Mouse (Mus musculus) neural tube, embryonic 13.5 days (tissue): Measurements from ENCODE around the gene Mt2. TPM values are rescaled to one million over a fixed set of nuclear protein-coding genes. Genes with fewer than 3 reads are reported as not detected.

ENCODE experiments used
- ATAC-seq: fragments of 200-750 bp; cut with Nextera tagmentation; 2 replicates; pipeline ENCODE4 v1.8.0; 2017; ENCODE audit warnings: low read depth, mild to moderate bottlenecking, moderate TSS enrichment, moderate library complexity
- H3K27ac ChIP-seq: fragments of 300-500 bp; sonication (generic); replicated peaks from 2 replicates; pipeline ENCODE4 v1.5.1; 2015; ENCODE audit warnings: moderate library complexity, mild to moderate bottlenecking, inconsistent platforms
- H3K27me3 ChIP-seq: fragments of 300-500 bp; sonication (generic); 2 replicates; pipeline ENCODE4 v1.6.1; 2015; ENCODE audit warnings: mild to moderate bottlenecking, inconsistent platforms
- H3K36me3 ChIP-seq: fragments of 300-500 bp; sonication (generic); 2 replicates; pipeline ENCODE4 v1.6.1; 2015; ENCODE audit warnings: mild to moderate bottlenecking, inconsistent platforms
- H3K4me1 ChIP-seq: fragments of 300-500 bp; sonication (generic); replicated peaks from 2 replicates; pipeline ENCODE4 v1.6.1; 2015; ENCODE audit warnings: inconsistent platforms
- H3K4me2 ChIP-seq: fragments of 300-500 bp; sonication (generic); 2 replicates; pipeline ENCODE4 v1.6.1; 2015; ENCODE audit warnings: inconsistent platforms, mild to moderate bottlenecking, moderate library complexity
- H3K4me3 ChIP-seq: fragments of 300-500 bp; sonication (generic); 2 replicates; pipeline ENCODE4 v1.5.1; 2015; ENCODE audit warnings: mild to moderate bottlenecking, inconsistent platforms
- H3K9ac ChIP-seq: fragments of 300-500 bp; sonication (generic); 2 replicates; pipeline ENCODE4 v1.6.1; 2015; ENCODE audit warnings: moderate library complexity, mild to moderate bottlenecking, inconsistent platforms
- H3K9me3 ChIP-seq: fragments of 300-500 bp; sonication (generic); 2 replicates; pipeline ENCODE4 v1.6.1; 2016; ENCODE audit warnings: inconsistent platforms
- WGBS: fragments of 180-500 bp; shearing (Covaris S2); methylation state at CpG from one replicate; pipeline ENCODE4 v1.1.7; 2015; 5-methylcytosine and 5-hydroxymethylcytosine counted together
- polyA plus RNA-seq: library from polyadenylated mRNA; unstranded; fragments of >200 nt; fragmentation: Nextera tagmentation; extraction: Ambion mirVana; gene quantifications from 2 replicates; pipeline ENCODE4 v1.2.1, GENCODE M21; 2015

Gene Mt2
- polyA plus RNA-seq, 1 experiment from 2014 or later = 12.0 TPM

- H3K27ac ChIP-seq = no peak overlapping the region
- no peak overlapping the region for H3K9ac ChIP-seq
- no peaks in the 10 kb centered on the region for H3K36me3 ChIP-seq
- no peaks in the 10 kb centered on the region for H3K9me3 ChIP-seq
- peak overlapping the region; percentile 32; the same call in 1 of the 2 replicates for H3K4me2 ChIP-seq
- ATAC-seq = no peak
- H3K4me3 ChIP-seq = no peak overlapping the region
- H3K4me1 ChIP-seq = peaks cover 36% of the 10 kb centered on the region
- WGBS = 26% methylated on average over 21 of the region's 21 CpGs
- H3K27me3 ChIP-seq = peaks cover 59% of the 10 kb centered on the region
These were observed 15.0 kb downstream of the Mt2 start for GRCm38 (mm10) chr8:94187290-94188002.

DNA sequence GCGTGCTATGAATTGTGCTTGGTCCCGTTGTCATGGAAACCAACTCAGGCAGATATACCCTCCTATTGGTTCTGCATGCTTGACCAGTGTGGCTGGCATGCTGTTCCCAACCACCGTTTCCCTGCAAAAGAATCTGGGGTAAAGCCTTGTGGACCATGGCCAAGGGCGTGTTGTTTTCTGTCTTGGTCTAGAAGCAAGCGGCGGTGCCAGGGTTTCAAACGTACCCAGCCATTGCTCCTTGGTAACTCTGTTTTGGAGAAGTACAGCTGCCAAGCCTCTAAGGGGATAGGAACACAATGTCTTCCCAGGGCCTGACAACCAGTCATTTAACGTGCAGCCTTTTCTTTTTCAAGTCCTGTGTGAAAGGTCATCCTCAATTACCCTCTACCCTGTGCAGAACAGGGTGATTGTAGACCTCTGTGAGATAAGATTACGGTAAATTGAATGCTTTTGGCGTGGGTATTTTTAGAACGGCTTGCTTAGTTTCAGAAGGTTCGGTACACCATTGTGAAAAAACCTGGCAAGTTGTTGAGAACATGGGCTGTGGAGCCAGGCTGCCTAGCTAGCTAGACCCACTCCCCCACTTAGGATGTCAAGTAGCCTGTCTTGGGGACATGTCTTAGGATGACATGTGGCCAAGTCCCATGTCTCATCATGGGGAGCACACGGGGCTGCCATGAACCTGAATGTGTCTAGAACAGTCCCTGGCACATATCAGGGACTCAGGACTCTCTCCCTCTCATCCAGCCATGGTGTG is 17.0 kb downstream of the Mt2 start:
- Histone ChIP-seq H3K4me2 (no peak overlapping the region), H3K36me3 (no peaks in the 10 kb centered on the region), H3K9me3 (no peaks in the 10 kb centered on the region), H3K4me1 (peaks cover 25% of the 10 kb centered on the region), H3K27ac (0 out of 2 replicates have a peak overlapping the region, but pooled peaks have one; percentile 25), H3K9ac (no peak overlapping the region), H3K27me3 (peaks cover 39% of the 10 kb centered on the region), H3K4me3 (no peak overlapping the region)
- ATAC-seq = peak; percentile 42; the same call in 1 of the 2 replicates
- WGBS = 65% methylated on average over 13 of the region's 13 CpGs

- no peak overlapping the region for H3K27ac ChIP-seq
- peak overlapping the region; percentile 17; the same call in 1 of the 2 replicates for H3K9ac ChIP-seq
- no peaks in the 10 kb centered on the region for H3K9me3 ChIP-seq
- WGBS = 28% methylated on average over 21 of the region's 21 CpGs
- H3K27me3 ChIP-seq = peaks cover 21% of the 10 kb centered on the region
- ATAC-seq = no peak
- peaks cover 25% of the 10 kb centered on the region for H3K4me1 ChIP-seq
- peak overlapping the region; percentile 30 for H3K4me3 ChIP-seq
- H3K36me3 ChIP-seq = no peaks in the 10 kb centered on the region
- H3K4me2 ChIP-seq = peak overlapping the region; percentile 53
These were observed 18.7 kb downstream of the Mt2 start for GRCm38 (mm10) chr8:94191101-94191691.

- 0 out of 2 replicates have a peak, but pooled peaks cover 5% of the 10 kb centered on the region for H3K27me3 ChIP-seq
- no peak for ATAC-seq
- H3K4me1 ChIP-seq = peaks cover 8% of the 10 kb centered on the region; the same call in 1 of the 2 replicates
- H3K4me3 ChIP-seq = no peak overlapping the region
- WGBS = 84% methylated on average over 1 of the region's 1 CpGs
- H3K36me3 ChIP-seq = no peaks in the 10 kb centered on the region
- H3K4me2 ChIP-seq = no peak overlapping the region
- H3K9me3 ChIP-seq = no peaks in the 10 kb centered on the region
- no peak overlapping the region for H3K27ac ChIP-seq
- H3K9ac ChIP-seq = no peak overlapping the region
These were observed 20.5 kb downstream of the Mt2 start for GRCm38 (mm10) chr8:94192926-94193325.

GRCm38 (mm10) chr8:94194591-94195223 is 22.2 kb downstream of the Mt2 start:
- WGBS = 87% methylated on average over 7 of the region's 7 CpGs
- Histone ChIP-seq H3K4me3 (no peak overlapping the region), H3K27me3 (0 out of 2 replicates have a peak, but pooled peaks cover 4% of the 10 kb centered on the region), H3K9ac (no peak overlapping the region), H3K9me3 (no peaks in the 10 kb centered on the region), H3K4me2 (no peak overlapping the region), H3K27ac (no peak overlapping the region), H3K36me3 (no peaks in the 10 kb centered on the region), H3K4me1 (peaks cover 7% of the 10 kb centered on the region; the same call in 1 of the 2 replicates)
- no peak for ATAC-seq

DNA sequence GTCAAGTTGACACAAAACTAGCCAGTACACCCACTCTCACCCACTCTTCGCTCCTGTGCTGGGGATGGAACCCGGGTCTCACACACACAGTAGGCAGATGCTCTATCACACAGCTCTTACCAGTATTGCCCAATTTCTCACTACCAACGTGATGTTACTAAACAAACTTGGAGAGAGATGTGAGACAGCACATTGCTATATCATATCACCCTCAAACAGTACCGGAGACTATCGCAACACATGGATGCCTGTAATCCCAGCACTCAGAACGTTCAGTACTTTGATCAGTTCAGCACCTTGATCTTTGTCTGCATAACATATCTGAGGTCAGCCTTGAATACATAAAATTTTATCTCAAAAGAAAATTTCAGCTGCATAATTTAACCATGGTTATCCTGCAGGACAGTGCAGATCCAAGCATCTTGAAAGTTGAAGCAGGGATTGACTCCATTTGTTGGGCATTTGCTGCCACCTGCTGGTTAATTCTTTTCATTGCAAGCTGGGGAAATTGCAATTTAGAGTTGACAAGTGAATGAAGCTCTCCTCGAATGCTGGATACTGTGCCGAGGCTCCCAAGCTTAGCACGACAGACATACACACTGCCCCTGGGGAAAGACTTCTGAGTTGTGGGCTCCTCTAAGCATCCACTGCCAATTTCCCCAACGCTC is 26.9 kb downstream of the Mt2 start:
- Histone ChIP-seq H3K4me3 (no peak overlapping the region), H3K9me3 (no peaks in the 10 kb centered on the region), H3K27me3 (no peaks in the 10 kb centered on the region), H3K9ac (no peak overlapping the region), H3K4me1 (no peaks in the 10 kb centered on the region), H3K36me3 (no peaks in the 10 kb centered on the region), H3K27ac (no peak overlapping the region), H3K4me2 (no peak overlapping the region)
- 46% methylated on average over 10 of the region's 10 CpGs for WGBS
- ATAC-seq = peak; percentile 56; the same call in 1 of the 2 replicates

- H3K9ac ChIP-seq = no peak overlapping the region
- H3K27me3 ChIP-seq = no peaks in the 10 kb centered on the region
- no peak for ATAC-seq
- WGBS = 68% methylated on average over 3 of the region's 3 CpGs
- no peaks in the 10 kb centered on the region for H3K9me3 ChIP-seq
- H3K36me3 ChIP-seq = no peaks in the 10 kb centered on the region
- no peaks in the 10 kb centered on the region for H3K4me1 ChIP-seq
- no peak overlapping the region for H3K4me3 ChIP-seq
- no peak overlapping the region for H3K4me2 ChIP-seq
- no peak overlapping the region for H3K27ac ChIP-seq
These were observed 31.6 kb downstream of the Mt2 start for GRCm38 (mm10) chr8:94204043-94204442.

GRCm38 (mm10) chr8:94205736-94206135 is 33.3 kb downstream of the Mt2 start:
- H3K4me1 ChIP-seq = no peaks in the 10 kb centered on the region
- no peaks in the 10 kb centered on the region for H3K36me3 ChIP-seq
- no peaks in the 10 kb centered on the region for H3K9me3 ChIP-seq
- H3K4me3 ChIP-seq = no peak overlapping the region
- H3K4me2 ChIP-seq = no peak overlapping the region
- H3K9ac ChIP-seq = no peak overlapping the region
- ATAC-seq = no peak
- H3K27me3 ChIP-seq = no peaks in the 10 kb centered on the region
- H3K27ac ChIP-seq = no peak overlapping the region
- 15% methylated on average over 5 of the region's 5 CpGs for WGBS

- H3K4me2 ChIP-seq = no peak overlapping the region
- no peak for ATAC-seq
- H3K27ac ChIP-seq = no peak overlapping the region
- no peaks in the 10 kb centered on the region for H3K27me3 ChIP-seq
- H3K9me3 ChIP-seq = no peaks in the 10 kb centered on the region
- no peak overlapping the region for H3K4me3 ChIP-seq
- no peaks in the 10 kb centered on the region for H3K4me1 ChIP-seq
- H3K36me3 ChIP-seq = no peaks in the 10 kb centered on the region
- H3K9ac ChIP-seq = no peak overlapping the region
- 79% methylated on average over 8 of the region's 8 CpGs for WGBS
These were observed 33.8 kb downstream of the Mt2 start for GRCm38 (mm10) chr8:94206256-94206655.

DNA sequence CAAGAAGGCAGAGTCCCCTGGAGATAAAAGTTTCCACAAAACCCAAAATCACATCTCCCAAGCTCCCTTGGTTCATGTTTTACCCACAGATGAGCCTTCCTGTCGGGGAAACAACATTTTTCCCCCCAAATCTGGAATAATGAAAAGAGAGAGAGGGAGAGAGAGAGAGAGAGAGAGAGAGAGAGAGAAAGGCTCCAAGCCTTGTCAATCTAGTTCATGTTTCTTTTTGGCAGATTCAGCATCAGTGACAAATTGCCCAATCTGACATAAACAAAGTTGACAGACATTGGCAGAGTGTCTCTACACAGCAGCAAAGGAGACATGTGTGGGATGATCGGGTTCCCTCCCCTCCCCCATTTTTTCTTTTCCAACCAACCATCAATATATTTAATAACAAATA is 35.0 kb downstream of the Mt2 start:
- no peak for ATAC-seq
- no peak overlapping the region for H3K4me3 ChIP-seq
- 71% methylated on average over 2 of the region's 2 CpGs for WGBS

DNA sequence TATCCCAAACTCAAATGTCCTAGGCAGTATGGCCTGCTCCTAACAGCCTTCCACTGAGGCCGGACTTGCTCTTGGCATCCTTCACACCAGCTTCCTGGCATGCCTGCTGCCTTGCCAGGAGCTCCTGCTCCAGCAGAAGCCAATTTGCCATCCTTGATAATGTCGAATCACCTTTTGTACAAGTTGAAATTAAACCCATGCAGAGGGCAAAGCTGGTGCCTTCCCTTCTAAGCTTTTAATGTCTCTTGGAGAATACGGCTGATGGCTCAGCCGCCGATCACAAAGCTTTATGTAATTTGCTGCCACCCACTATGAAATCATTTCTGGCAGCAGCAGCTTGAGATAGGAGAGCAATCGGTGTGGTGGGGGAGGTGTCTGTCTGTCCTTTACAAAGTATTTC is 37.2 kb downstream of the Mt2 start:
- no peaks in the 10 kb centered on the region for H3K27me3 ChIP-seq
- H3K36me3 ChIP-seq = no peaks in the 10 kb centered on the region
- H3K27ac ChIP-seq = no peak overlapping the region
- no peaks in the 10 kb centered on the region for H3K9me3 ChIP-seq
- ATAC-seq = no peak
- 82% methylated on average over 6 of the region's 6 CpGs for WGBS
- H3K9ac ChIP-seq = no peak overlapping the region
- peaks cover 5% of the 10 kb centered on the region for H3K4me1 ChIP-seq
- no peak overlapping the region for H3K4me2 ChIP-seq
- no peak overlapping the region for H3K4me3 ChIP-seq

More for the DNA sequence above, 35.0 kb downstream of the Mt2 start:
- Histone ChIP-seq H3K27ac (no peak overlapping the region), H3K27me3 (no peaks in the 10 kb centered on the region), H3K4me2 (no peak overlapping the region), H3K4me1 (no peaks in the 10 kb centered on the region), H3K9ac (no peak overlapping the region), H3K36me3 (no peaks in the 10 kb centered on the region), H3K9me3 (no peaks in the 10 kb centered on the region)
